Mouse (Mus musculus) MEL (cell line): ENCODE data around the gene Triobp. TPM values are rescaled to one million over a fixed set of nuclear protein-coding genes. Genes with fewer than 3 reads are reported as not detected.
A peak's percentile ranks its signal among the peaks of the same experiment; 100 is the strongest.

Source experiments
- DNase-seq: peaks from one replicate; pipeline ENCODE4 v3.0.0; 2011; ENCODE audit warnings: low read depth, low spot score
- H3K27ac ChIP-seq: 2 replicates; pipeline ENCODE4 v1.5.1; 2012; ENCODE audit warnings: low read depth, mild to moderate bottlenecking, control low read depth, low read length, moderate library complexity; ENCODE audit not compliant: control insufficient read depth
- H3K27me3 ChIP-seq, 2 experiments: fragments of 150-350 bp in 1 of 2; sonication (generic) in 1 of 2; 2 replicates each; pipeline ENCODE4 v1.6.1; 2012; ENCODE audit warnings: low read length in 2 of 2, mild to moderate bottlenecking in 2 of 2, improper control_type of control experiment in 1 of 2, moderate library complexity in 1 of 2; ENCODE audit not compliant: insufficient read depth in 2 of 2, control insufficient read depth in 1 of 2
- H3K36me3 ChIP-seq, 2 experiments: 2 replicates each; pipeline ENCODE4 v1.6.1; 2012 to 2014; ENCODE audit warnings: low read length in 2 of 2, improper control_type of control experiment in 1 of 2, inconsistent platforms in 1 of 2, mild to moderate bottlenecking in 1 of 2; ENCODE audit not compliant: insufficient read depth in 2 of 2, control insufficient read depth in 1 of 2
- H3K4me1 ChIP-seq, 2 experiments: fragments of 150-350 bp in 1 of 2; sonication (generic) in 1 of 2; 2 replicates each; pipeline ENCODE4 v1.6.1; 2012; ENCODE audit warnings: low read length in 2 of 2, improper control_type of control experiment in 1 of 2, mild to moderate bottlenecking in 1 of 2; ENCODE audit not compliant: insufficient read depth in 2 of 2, control insufficient read depth in 1 of 2
- H3K4me3 ChIP-seq, 2 experiments: fragments of 150-350 bp in 1 of 2; sonication (generic) in 1 of 2; 2 replicates each; pipeline ENCODE4 v1.5.1; 2012; ENCODE audit warnings: low read depth in 2 of 2, low read length in 2 of 2, mild to moderate bottlenecking in 2 of 2, moderate library complexity in 2 of 2, control low read depth in 1 of 2, improper control_type of control experiment in 1 of 2; ENCODE audit not compliant: control insufficient read depth in 1 of 2, insufficient read depth in 1 of 2
- H3K79me2 ChIP-seq: 2 replicates; pipeline ENCODE4 v1.6.1; 2012; ENCODE audit warnings: mild to moderate bottlenecking, low read length, moderate library complexity; ENCODE audit not compliant: control insufficient read depth, poor library complexity, insufficient read depth
- H3K9ac ChIP-seq: 2 replicates; pipeline ENCODE4 v1.6.1; 2012; ENCODE audit warnings: low read depth, mild to moderate bottlenecking, control low read depth, low read length, moderate library complexity; ENCODE audit not compliant: control insufficient read depth, poor library complexity, severe bottlenecking
- H3K9me3 ChIP-seq: fragments of 150-350 bp; sonication (generic); replicated peaks from 2 replicates; pipeline ENCODE4 v1.6.1; 2012; ENCODE audit warnings: mild to moderate bottlenecking, low read length, improper control_type of control experiment, moderate library complexity; ENCODE audit not compliant: insufficient read depth
- BHLHE40 ChIP-seq: IDR thresholded peaks from 2 replicates; pipeline ENCODE4 v1.6.1; 2012; ENCODE audit warnings: low read depth, mild to moderate bottlenecking, inconsistent platforms, low read length, improper control_type of control experiment, borderline replicate concordance
- CHD2 ChIP-seq: IDR thresholded peaks from 2 replicates; pipeline ENCODE4 v1.6.1; 2011; ENCODE audit warnings: low read length, improper control_type of control experiment
- CTCF ChIP-seq, 3 experiments: IDR thresholded peaks in 2 of 3; conservative IDR thresholded peaks in 1 of 3; 2 replicates each; pipeline ENCODE4 v1.5.1; 2011 to 2012; ENCODE audit warnings: low read length in 3 of 3, low read depth in 2 of 3, mild to moderate bottlenecking in 2 of 3, improper control_type of control experiment in 1 of 3, inconsistent platforms in 1 of 3, mixed read lengths in 1 of 3, moderate library complexity in 1 of 3; ENCODE audit not compliant: control insufficient read depth in 1 of 3, insufficient read depth in 1 of 3, poor library complexity in 1 of 3, severe bottlenecking in 1 of 3
- E2F4 ChIP-seq: IDR thresholded peaks from 2 replicates; pipeline ENCODE4 v1.6.1; 2011; ENCODE audit warnings: low read depth, low read length, improper control_type of control experiment, borderline replicate concordance
- EP300 ChIP-seq, 2 experiments: IDR thresholded peaks; 2 replicates each; pipeline ENCODE4 v1.6.1; 2011; ENCODE audit warnings: improper control_type of control experiment in 2 of 2, low read length in 2 of 2, low read depth in 1 of 2, mild to moderate bottlenecking in 1 of 2
- ETS1 ChIP-seq: IDR thresholded peaks from 2 replicates; pipeline ENCODE4 v1.6.1; 2012; ENCODE audit warnings: low read depth, mild to moderate bottlenecking, inconsistent platforms, low read length, improper control_type of control experiment, moderate library complexity
- GABPA ChIP-seq: IDR thresholded peaks from 2 replicates; pipeline ENCODE4 v1.6.1; 2012; ENCODE audit warnings: low read depth, mild to moderate bottlenecking, inconsistent platforms, low read length, improper control_type of control experiment, moderate library complexity
- GATA1 ChIP-seq: IDR thresholded peaks from 2 replicates; pipeline ENCODE4 v1.6.1; 2011; ENCODE audit warnings: low read depth, low read length, improper control_type of control experiment
- HCFC1 ChIP-seq: IDR thresholded peaks from 2 replicates; pipeline ENCODE4 v1.6.1; 2012; ENCODE audit warnings: low read depth, mild to moderate bottlenecking, inconsistent platforms, low read length, improper control_type of control experiment, moderate library complexity
- JUND ChIP-seq: IDR thresholded peaks from 2 replicates; pipeline ENCODE4 v1.6.1; 2011; ENCODE audit warnings: low read depth, mild to moderate bottlenecking, improper control_type of control experiment, low read length
- KAT2A ChIP-seq: conservative IDR thresholded peaks from 2 replicates; pipeline ENCODE4 v1.6.1; 2012; ENCODE audit warnings: low read depth, low read length, improper control_type of control experiment, inconsistent platforms
- MAFK ChIP-seq: IDR thresholded peaks from 2 replicates; pipeline ENCODE4 v1.6.1; 2011; ENCODE audit warnings: low read depth, mild to moderate bottlenecking, low read length, improper control_type of control experiment, borderline replicate concordance
- MAX ChIP-seq: IDR thresholded peaks from 2 replicates; pipeline ENCODE4 v1.6.1; 2011; ENCODE audit warnings: low read length, improper control_type of control experiment
- MAZ ChIP-seq: IDR thresholded peaks from 2 replicates; pipeline ENCODE4 v1.6.1; 2012; ENCODE audit warnings: low read depth, mild to moderate bottlenecking, inconsistent platforms, low read length, improper control_type of control experiment
- MEF2A ChIP-seq: IDR thresholded peaks from 2 replicates; pipeline ENCODE4 v1.6.1; 2014; ENCODE audit warnings: low read depth, mild to moderate bottlenecking, inconsistent platforms, low read length, improper control_type of control experiment; ENCODE audit not compliant: poor library complexity, insufficient replicate concordance, severe bottlenecking; ENCODE audit errors: extremely low read depth
- MXI1 ChIP-seq: IDR thresholded peaks from 2 replicates; pipeline ENCODE4 v1.6.1; 2011; ENCODE audit warnings: mild to moderate bottlenecking, low read depth, low read length, improper control_type of control experiment
- MYB ChIP-seq: IDR thresholded peaks from 2 replicates; pipeline ENCODE4 v1.6.1; 2011; ENCODE audit warnings: mild to moderate bottlenecking, low read depth, low read length, improper control_type of control experiment
- MYC ChIP-seq: IDR thresholded peaks from 2 replicates; pipeline ENCODE4 v1.6.1; 2011; ENCODE audit warnings: low read depth, mild to moderate bottlenecking, low read length, improper control_type of control experiment, moderate library complexity
- NELFE ChIP-seq: IDR thresholded peaks from 2 replicates; pipeline ENCODE4 v1.6.1; 2011; ENCODE audit warnings: low read depth, low read length, improper control_type of control experiment
- NRF1 ChIP-seq: IDR thresholded peaks from 2 replicates; pipeline ENCODE4 v1.6.1; 2014; ENCODE audit warnings: low read depth, mild to moderate bottlenecking, inconsistent platforms, low read length, improper control_type of control experiment, moderate library complexity; ENCODE audit not compliant: poor library complexity, insufficient read depth, severe bottlenecking
- POLR2A ChIP-seq, 2 experiments: IDR thresholded peaks; 2 replicates each; pipeline ENCODE4 v1.6.1; 2011 to 2012; ENCODE audit warnings: low read length in 2 of 2, mild to moderate bottlenecking in 2 of 2, control low read depth in 1 of 2, improper control_type of control experiment in 1 of 2, low read depth in 1 of 2, moderate library complexity in 1 of 2; ENCODE audit not compliant: control insufficient read depth in 1 of 2, insufficient read depth in 1 of 2, poor library complexity in 1 of 2
- POLR2AphosphoS2 ChIP-seq: IDR thresholded peaks from 2 replicates; pipeline ENCODE4 v1.6.1; 2011; ENCODE audit warnings: low read length, improper control_type of control experiment
- POLR2AphosphoS5 ChIP-seq: IDR thresholded peaks from 2 replicates; pipeline ENCODE4 v1.6.1; 2012; ENCODE audit warnings: low read depth, borderline replicate concordance, mild to moderate bottlenecking, inconsistent platforms, low read length, moderate library complexity, mixed read lengths
- RAD21 ChIP-seq: IDR thresholded peaks from 2 replicates; pipeline ENCODE4 v1.6.1; 2011; ENCODE audit warnings: mild to moderate bottlenecking, low read depth, low read length, improper control_type of control experiment
- RCOR1 ChIP-seq: IDR thresholded peaks from 2 replicates; pipeline ENCODE4 v1.6.1; 2012; ENCODE audit warnings: low read depth, mild to moderate bottlenecking, inconsistent platforms, low read length, improper control_type of control experiment
- SMC3 ChIP-seq: IDR thresholded peaks from 2 replicates; pipeline ENCODE4 v1.6.1; 2011; ENCODE audit warnings: low read depth, low read length, improper control_type of control experiment
- TAL1 ChIP-seq: IDR thresholded peaks from 2 replicates; pipeline ENCODE4 v1.6.1; 2012; ENCODE audit warnings: mild to moderate bottlenecking, inconsistent platforms, low read length, moderate library complexity, mixed read lengths
- TBP ChIP-seq: IDR thresholded peaks from 2 replicates; pipeline ENCODE4 v1.8.0; 2011; ENCODE audit warnings: low read depth, low read length, improper control_type of control experiment
- TCF12 ChIP-seq: IDR thresholded peaks from 2 replicates; pipeline ENCODE4 v1.6.1; 2014; ENCODE audit warnings: low read depth, mild to moderate bottlenecking, inconsistent platforms, low read length, improper control_type of control experiment, moderate library complexity
- UBTF ChIP-seq: IDR thresholded peaks from 2 replicates; pipeline ENCODE4 v1.6.1; 2012; ENCODE audit warnings: low read depth, mild to moderate bottlenecking, inconsistent platforms, low read length, improper control_type of control experiment, moderate library complexity, borderline replicate concordance; ENCODE audit not compliant: insufficient read depth
- USF2 ChIP-seq, 2 experiments: IDR thresholded peaks; 2 replicates each; pipeline ENCODE4 v1.6.1; 2011 to 2012; ENCODE audit warnings: improper control_type of control experiment in 2 of 2, low read length in 2 of 2, borderline replicate concordance in 1 of 2, inconsistent platforms in 1 of 2, low read depth in 1 of 2, mild to moderate bottlenecking in 1 of 2; ENCODE audit not compliant: insufficient read depth in 1 of 2
- ZC3H11A ChIP-seq: IDR thresholded peaks from 2 replicates; pipeline ENCODE4 v1.6.1; 2012; ENCODE audit warnings: low read depth, mild to moderate bottlenecking, inconsistent platforms, low read length, improper control_type of control experiment
- ZKSCAN1 ChIP-seq: IDR thresholded peaks from 2 replicates; pipeline ENCODE4 v1.6.1; 2012; ENCODE audit warnings: low read depth, mild to moderate bottlenecking, inconsistent platforms, low read length, improper control_type of control experiment, moderate library complexity
- ZMIZ1 ChIP-seq: IDR thresholded peaks from 2 replicates; pipeline ENCODE4 v1.6.1; 2012; ENCODE audit warnings: low read depth, mild to moderate bottlenecking, inconsistent platforms, low read length, improper control_type of control experiment, moderate library complexity
- ZNF384 ChIP-seq: IDR thresholded peaks from 2 replicates; pipeline ENCODE4 v1.6.1; 2012; ENCODE audit warnings: low read depth, mild to moderate bottlenecking, inconsistent platforms, low read length, improper control_type of control experiment
- polyA plus RNA-seq, 2 experiments: library from polyadenylated mRNA; stranded (reverse) in 1 of 2; unstranded in 1 of 2; fragments of >175 nt in 1 of 2; fragments of >200 nt in 1 of 2; gene quantifications; 2 replicates each; pipeline versions ENCODE4 v1.2.1 to v1.2.4; 2012; ENCODE audit warnings: low replicate concordance in 2 of 2, low read depth in 1 of 2; ENCODE audit not compliant: insufficient read length in 2 of 2, insufficient read depth in 1 of 2, missing spikeins in 1 of 2
- total RNA-seq: library from RNA; depleted of rRNA; stranded (reverse); fragments of 300-350 nt; gene quantifications from 2 replicates; pipeline ENCODE4 v1.2.3, GENCODE M21; 2012

The Triobp gene
- total and polyA plus RNA-seq, 3 experiments, result 18.4 to 31.3 TPM; not detected in 1

- H3K27me3 ChIP-seq, result no peaks in the 10 kb centered on the region
- DNase-seq, result peak; percentile 97
- H3K36me3 ChIP-seq, result peaks cover 0 to 22% of the 10 kb centered on the region in 2 experiments; a peak in 2 of 4 replicates
- no peaks in the 10 kb centered on the region for H3K9me3 ChIP-seq
- peaks cover 10% of the 10 kb centered on the region for H3K79me2 ChIP-seq
- peak overlapping the region; percentile 68 to 75 for H3K4me3 ChIP-seq
- H3K4me1 ChIP-seq, result peaks cover 3 to 37% of the 10 kb centered on the region in 2 experiments; a peak in 3 of 4 replicates
- H3K9ac ChIP-seq, result peak overlapping the region; percentile 74
- peak overlapping the region; percentile 87 for H3K27ac ChIP-seq
- TF ChIP-seq HCFC1 (peak; percentile 48; the same call in 1 of the 2 replicates), MXI1 (peak; percentile 55; the same call in 1 of the 2 replicates), EP300 (IDR thresholded peaks at IDR 0.05; ENCODE audit: low read depth in 1 of 2, low read length in 2 of 2) (peak; percentile 57 to 85; a peak in 3 of 4 replicates), RCOR1 (peak; percentile 75; the same call in 1 of the 2 replicates), BHLHE40 (peak; percentile 38; the same call in 1 of the 2 replicates), CHD2 (no peak), POLR2AphosphoS5 (no peak), POLR2A (IDR thresholded peaks at IDR 0.05; ENCODE audit: control insufficient read depth in 1 of 2, insufficient read depth in 1 of 2, low read depth in 1 of 2, low read length in 2 of 2, poor library complexity in 1 of 2) (peak in 1 of 2 experiments; percentile 58; a peak in 1 of 4 replicates), MEF2A (no peak), ZKSCAN1 (no peak), POLR2AphosphoS2 (no peak), JUND (peak; percentile 73; the same call in 1 of the 2 replicates), GABPA (no peak), TBP (0 out of 2 replicates have a peak, but pooled peaks have one; percentile 41), CTCF (IDR thresholded peaks at IDR 0.05 in 2 of 3, conservative IDR thresholded peaks at IDR 0.05 in 1 of 3; ENCODE audit: control insufficient read depth in 1 of 3, insufficient read depth in 1 of 3, low read depth in 2 of 3, low read length in 3 of 3, poor library complexity in 1 of 3, severe bottlenecking in 1 of 3) (no peak), NRF1 (no peak), GATA1 (no peak), ZMIZ1 (peak; percentile 33; the same call in 1 of the 2 replicates), ZNF384 (no peak), TAL1 (peak; percentile 55; the same call in 1 of the 2 replicates), MAFK (no peak), KAT2A (no peak), TCF12 (peak; percentile 71), UBTF (no peak), MYB (peak; percentile 84), USF2 (IDR thresholded peaks at IDR 0.05; ENCODE audit: borderline replicate concordance in 1 of 2, insufficient read depth in 1 of 2, low read depth in 1 of 2, low read length in 2 of 2) (no peak), SMC3 (peak; percentile 21; the same call in 1 of the 2 replicates), E2F4 (no peak; the same call in 1 of the 2 replicates), ZC3H11A (no peak), ETS1 (peak; percentile 95), MAZ (peak; percentile 90; the same call in 1 of the 2 replicates), NELFE (peak; percentile 31; the same call in 1 of the 2 replicates), MYC (no peak), RAD21 (no peak), MAX (no peak; the same call in none of the 2 replicates)
Measured at GRCm38 (mm10) chr15:78927788-78928457, 19.6 kb upstream of the Triobp start.
